Comparison of ENCODE assay signal across 29 mouse cellular contexts in genomic region chr19:11485266-11485665, GRCm38 (mm10). TPM values are rescaled to one million over a fixed set of nuclear protein-coding genes. Genes with fewer than 3 reads are reported as not detected.
DNase-seq lines count a peak whose midpoint lies in the region; ATAC-seq and TF ChIP-seq lines count a peak whose summit lies in the region.
"Had no signal": no experiment of that assay in that cellular context is flagged by ENCODE, and none has a peak within 500 bp of the region (broad histone marks: within the 10 kb centered on the region; RNA-seq: fewer than 3 reads in every experiment).

No protein-coding gene starts in this region.

- H3K4me2 ChIP-seq in neural tube, embryonic 15.5 days = no peak overlapping the region
- H3K4me2 ChIP-seq in midbrain, postnatal 0 days (ENCODE audit: low read depth, low read length, poor library complexity, severe bottlenecking) = no peak overlapping the region
- H3K4me2 ChIP-seq: embryonic facial prominence, embryonic 15.5 days; heart, embryonic 15.5 days; hindbrain, embryonic 15.5 days; midbrain, embryonic 11.5 days had no signal

- H3K4me3 ChIP-seq in spleen, adult 2 months (ENCODE audit: extremely low read depth, insufficient read depth, insufficient read length) = no peak overlapping the region
- H3K4me3 ChIP-seq in G1E (ENCODE audit: low read depth, low read length) = no peak overlapping the region
- no peak overlapping the region for H3K4me3 ChIP-seq in neural tube, embryonic 15.5 days (replicated peaks)
- H3K4me3 ChIP-seq in midbrain, postnatal 0 days (ENCODE audit: low read depth, low read length) = no peak overlapping the region
- H3K4me3 ChIP-seq: embryonic facial prominence, embryonic 15.5 days; gastrocnemius, adult 2 months; heart, embryonic 15.5 days; hindbrain, embryonic 15.5 days had no signal

- peak in 1 of 2 experiments; percentile 65 for DNase-seq in spleen, adult 2 months (ENCODE audit: low read depth in 1 of 2, low spot score in 2 of 2)
- no peak for DNase-seq in spleen, adult 18-20 months
- peak; percentile 18 for DNase-seq in G1E (ENCODE audit: low spot score)
- no peak for DNase-seq in heart, postnatal 25 days (ENCODE audit: low spot score)
- no peak for DNase-seq in midbrain, postnatal 0 days (ENCODE audit: low spot score)
- DNase-seq: adrenal gland, postnatal 10 days; cerebellum, adult 8-10 months; cerebellum, postnatal 36 days; gastrocnemius, adult 2 months; heart, postnatal 4 days; kidney, adult 9 months; kidney, postnatal 25 days; right cerebral cortex, postnatal 4 days had no signal

- WGBS in spleen, adult 2 months = 13% methylated on average over 3 of the region's 3 CpGs
- WGBS in neural tube, embryonic 15.5 days = 92% methylated on average over 3 of the region's 3 CpGs
- 89% methylated on average over 3 of the region's 3 CpGs for WGBS in midbrain, postnatal 0 days

- H3K27me3 ChIP-seq in spleen, adult 2 months (ENCODE audit: control insufficient read depth, insufficient read depth, low read length) = no peaks in the 10 kb centered on the region
- H3K27me3 ChIP-seq in G1E (ENCODE audit: insufficient read depth, low read length) = no peaks in the 10 kb centered on the region
- H3K27me3 ChIP-seq in neural tube, embryonic 15.5 days (replicated peaks) = no peaks in the 10 kb centered on the region
- H3K27me3 ChIP-seq in midbrain, postnatal 0 days (ENCODE audit: insufficient read depth, low read length) = no peaks in the 10 kb centered on the region
- H3K27me3 ChIP-seq: embryonic facial prominence, embryonic 15.5 days; heart, embryonic 15.5 days; hindbrain, embryonic 15.5 days had no signal

- peak; percentile 86 for ATAC-seq in G1E (ENCODE audit: extremely low read depth, insufficient number of reproducible peaks, low FRiP score, poor library complexity, severe bottlenecking)
- ATAC-seq in megakaryocyte, adult 5-6 weeks (ENCODE audit: poor library complexity, severe bottlenecking) = peak; percentile 74
- no peak for ATAC-seq in neural tube, embryonic 15.5 days (ENCODE audit: low FRiP score)
- no peak for ATAC-seq in midbrain, postnatal 0 days (ENCODE audit: low FRiP score)
- ATAC-seq: forebrain, embryonic 14.5 days had no signal

- no peak overlapping the region for H3K9ac ChIP-seq in neural tube, embryonic 15.5 days (replicated peaks)
- H3K9ac ChIP-seq in midbrain, postnatal 0 days (replicated peaks; ENCODE audit: low read length, poor library complexity, severe bottlenecking) = no peak overlapping the region
- H3K9ac ChIP-seq: embryonic facial prominence, embryonic 15.5 days; heart, embryonic 15.5 days; hindbrain, embryonic 15.5 days; liver, embryonic 14.5 days had no signal

- TF ChIP-seq POLR2A in spleen, adult 2 months (IDR thresholded peaks at IDR 0.05; ENCODE audit: low read depth, low read length) = no peak; the same call in 1 of the 2 replicates

- H3K27ac ChIP-seq in spleen, adult 2 months (ENCODE audit: insufficient read depth, low read length) = peak overlapping the region; percentile 98; the same call in 1 of the 2 replicates
- H3K27ac ChIP-seq in neural tube, embryonic 15.5 days (replicated peaks) = no peak overlapping the region
- no peak overlapping the region for H3K27ac ChIP-seq in midbrain, postnatal 0 days (ENCODE audit: low read depth, low read length)
- H3K27ac ChIP-seq: embryonic facial prominence, embryonic 15.5 days; gastrocnemius, adult 2 months; heart, embryonic 15.5 days; hindbrain, embryonic 15.5 days; liver, embryonic 14.5 days; macrophage had no signal

- intact Hi-C loops in heart, postnatal 25 days (cut with DNase I) = no loop called here

- H3K4me1 ChIP-seq in spleen, adult 2 months (ENCODE audit: control insufficient read depth, insufficient read depth, insufficient read length) = peaks cover 1% of the 10 kb centered on the region; the same call in 1 of the 2 replicates
- peaks cover 23% of the 10 kb centered on the region for H3K4me1 ChIP-seq in G1E (ENCODE audit: insufficient read depth, low read depth, low read length)
- no peaks in the 10 kb centered on the region for H3K4me1 ChIP-seq in neural tube, embryonic 15.5 days
- no peaks in the 10 kb centered on the region for H3K4me1 ChIP-seq in midbrain, postnatal 0 days (ENCODE audit: insufficient read depth, low read length)
- H3K4me1 ChIP-seq: embryonic facial prominence, embryonic 15.5 days; heart, embryonic 15.5 days; hindbrain, embryonic 15.5 days had no signal

- TF ChIP-seq CTCF in spleen, adult 2 months (IDR thresholded peaks at IDR 0.05; ENCODE audit: extremely low read depth, insufficient read depth, insufficient read length, insufficient replicate concordance) = no peak
- TF ChIP-seq CTCF in G1E (IDR thresholded peaks at IDR 0.05; ENCODE audit: low read depth, low read length) = no peak
- TF ChIP-seq CTCF in midbrain, postnatal 0 days (IDR thresholded peaks at IDR 0.05) = no peak

- H3K9me3 ChIP-seq in G1E (replicated peaks) = no peaks in the 10 kb centered on the region
- H3K9me3 ChIP-seq in neural tube, embryonic 15.5 days (replicated peaks) = no peaks in the 10 kb centered on the region
- no peaks in the 10 kb centered on the region for H3K9me3 ChIP-seq in midbrain, postnatal 0 days (ENCODE audit: low read length)
- H3K9me3 ChIP-seq: embryonic facial prominence, embryonic 15.5 days; heart, embryonic 15.5 days; hindbrain, embryonic 15.5 days had no signal

- peaks cover 9% of the 10 kb centered on the region for H3K36me3 ChIP-seq in spleen, adult 2 months (ENCODE audit: control insufficient read depth, insufficient read depth, low read length)
- no peaks in the 10 kb centered on the region for H3K36me3 ChIP-seq in G1E (replicated peaks)
- H3K36me3 ChIP-seq in neural tube, embryonic 15.5 days = no peaks in the 10 kb centered on the region
- no peaks in the 10 kb centered on the region for H3K36me3 ChIP-seq in midbrain, postnatal 0 days (ENCODE audit: insufficient read depth, low read length)
- H3K36me3 ChIP-seq: embryonic facial prominence, embryonic 15.5 days; heart, embryonic 15.5 days; hindbrain, embryonic 15.5 days had no signal

RNA-seq across cellular contexts. Expression of gene Gm8369, which starts 0.5 kb away (rescaled TPM):
- 35.9 and 38.1 TPM in 2 replicates for polyA plus RNA-seq in spleen, adult 2 months (2012; rRNA removed)
- total RNA-seq in G1E (2014; fragmentation: Nextera tagmentation) (1.4 and 2.1 TPM in 2 replicates), G1E (2017) (0.87 and 0.98 TPM in 2 replicates)
- not detected in 2 replicates for polyA plus RNA-seq in G1E (2012)
- 16.9 and 21.9 TPM in 2 replicates for total RNA-seq in megakaryocyte, adult 5-6 weeks (2015)
- 10.4 and 12.3 TPM in 2 replicates for total RNA-seq in megakaryocyte, adult 5-6 weeks (2017)
- not detected for total RNA-seq in heart, postnatal 25 days (2021)
- polyA plus RNA-seq in neural tube, embryonic 15.5 days (2015; fragmentation: Nextera tagmentation; extraction: Ambion mirVana) = 0.13 TPM in 1 of 2 replicates, not detected in the other
- total RNA-seq in midbrain, postnatal 0 days (2014; rRNA removed) = not detected in 2 replicates
- polyA plus RNA-seq in midbrain, postnatal 0 days (2015; fragmentation: Nextera tagmentation; extraction: Ambion mirVana) = not detected in 2 replicates
- total RNA-seq: gastrocnemius, adult 2 months; heart, postnatal 4 days had no signal
- polyA plus RNA-seq: brain, embryonic 14.5 days; forebrain, embryonic 14.5 days; heart, embryonic 15.5 days; hindbrain, embryonic 15.5 days; intestine, embryonic 14.5 days; lung, embryonic 16.5 days; midbrain, embryonic 11.5 days; neural tube, embryonic 11.5 days had no signal

RNA-seq across cellular contexts. Expression of gene Ms4a6c, which starts 16.1 kb away (rescaled TPM):
- polyA plus RNA-seq in spleen, adult 2 months (2012; rRNA removed) = 8.9 and 12.2 TPM in 2 replicates
- total RNA-seq in G1E (2014; fragmentation: Nextera tagmentation) (0.78 TPM in 1 of 2 replicates, not detected in the other), G1E (2017) (1.9 and 2.6 TPM in 2 replicates)
- polyA plus RNA-seq in G1E (2012) = 0.03 TPM in 2 replicates
- 815 and 879 TPM in 2 replicates for total RNA-seq in megakaryocyte, adult 5-6 weeks (2015)
- total RNA-seq in megakaryocyte, adult 5-6 weeks (2017) = 614 and 767 TPM in 2 replicates
- total RNA-seq in heart, postnatal 25 days (2021) = 10 to 100 TPM in 1 of 2 experiments, 1 to 10 TPM in 1; 8.9 to 10.1 TPM
- polyA plus RNA-seq in neural tube, embryonic 15.5 days (2015; fragmentation: Nextera tagmentation; extraction: Ambion mirVana) = 3.1 and 5.1 TPM in 2 replicates
- 2.0 and 4.0 TPM in 2 replicates for total RNA-seq in midbrain, postnatal 0 days (2014; rRNA removed)
- polyA plus RNA-seq in midbrain, postnatal 0 days (2015; fragmentation: Nextera tagmentation; extraction: Ambion mirVana) = 2.1 and 2.3 TPM in 2 replicates

RNA-seq across cellular contexts. Expression of gene Ms4a6b, which starts 31.0 kb away (rescaled TPM):
- 27.9 and 34.8 TPM in 2 replicates for polyA plus RNA-seq in spleen, adult 2 months (2012; rRNA removed)
- total RNA-seq in G1E (2014; fragmentation: Nextera tagmentation) = 0.23 TPM in 1 of 2 replicates, not detected in the other
- total RNA-seq in G1E (2017) = 2.5 and 3.1 TPM in 2 replicates
- 0.21 TPM in 1 of 2 replicates, not detected in the other for polyA plus RNA-seq in G1E (2012)
- total RNA-seq in megakaryocyte, adult 5-6 weeks (2015) = 242 and 270 TPM in 2 replicates
- total RNA-seq in megakaryocyte, adult 5-6 weeks (2017) = 138 and 141 TPM in 2 replicates
- 1 to 10 TPM; 5.7 to 6.1 TPM for total RNA-seq in heart, postnatal 25 days (2021)
- 2.8 and 7.4 TPM in 2 replicates for polyA plus RNA-seq in neural tube, embryonic 15.5 days (2015; fragmentation: Nextera tagmentation; extraction: Ambion mirVana)
- 2.7 and 3.0 TPM in 2 replicates for total RNA-seq in midbrain, postnatal 0 days (2014; rRNA removed)
- polyA plus RNA-seq in midbrain, postnatal 0 days (2015; fragmentation: Nextera tagmentation; extraction: Ambion mirVana) = 2.0 TPM in 2 replicates

RNA-seq across cellular contexts. Expression of gene Ms4a4b, which starts 41.9 kb away (rescaled TPM):
- polyA plus RNA-seq in spleen, adult 2 months (2012; rRNA removed) = 44.9 and 62.0 TPM in 2 replicates
- total RNA-seq in G1E (2014; fragmentation: Nextera tagmentation) = not detected in 2 replicates
- total RNA-seq in G1E (2017) = 0.06 and 0.27 TPM in 2 replicates
- not detected in 2 replicates for polyA plus RNA-seq in G1E (2012)
- total RNA-seq in megakaryocyte, adult 5-6 weeks (2015) = 53.5 and 63.3 TPM in 2 replicates
- 17.0 and 32.8 TPM in 2 replicates for total RNA-seq in megakaryocyte, adult 5-6 weeks (2017)
- total RNA-seq in heart, postnatal 25 days (2021) = under 1 TPM; 0.36 to 0.56 TPM
- 2.6 TPM in 1 of 2 replicates, not detected in the other for polyA plus RNA-seq in neural tube, embryonic 15.5 days (2015; fragmentation: Nextera tagmentation; extraction: Ambion mirVana)
- not detected in 2 replicates for total RNA-seq in midbrain, postnatal 0 days (2014; rRNA removed)
- polyA plus RNA-seq in midbrain, postnatal 0 days (2015; fragmentation: Nextera tagmentation; extraction: Ambion mirVana) = not detected in 2 replicates
- total RNA-seq: gastrocnemius, adult 2 months; left cerebral cortex, postnatal 36 days had no signal
- polyA plus RNA-seq: brain, embryonic 14.5 days; embryonic facial prominence, embryonic 15.5 days; forebrain, embryonic 14.5 days; hindbrain, embryonic 15.5 days; midbrain, embryonic 11.5 days; neural tube, embryonic 11.5 days had no signal

RNA-seq across cellular contexts. Expression of gene Ms4a4d, which starts 51.3 kb away (rescaled TPM):
- 8.6 and 10.2 TPM in 2 replicates for polyA plus RNA-seq in spleen, adult 2 months (2012; rRNA removed)
- not detected in 2 replicates for total RNA-seq in G1E (2014; fragmentation: Nextera tagmentation)
- total RNA-seq in G1E (2017) = 0.16 TPM in 1 of 2 replicates, not detected in the other
- polyA plus RNA-seq in G1E (2012) = not detected in 2 replicates
- total RNA-seq in megakaryocyte, adult 5-6 weeks (2015) = 0.21 and 0.54 TPM in 2 replicates
- 0.53 TPM in 1 of 2 replicates, not detected in the other for total RNA-seq in megakaryocyte, adult 5-6 weeks (2017)
- total RNA-seq in heart, postnatal 25 days (2021) = 10 to 100 TPM in 1 of 2 experiments, 1 to 10 TPM in 1; 5.6 to 10.3 TPM
- polyA plus RNA-seq in neural tube, embryonic 15.5 days (2015; fragmentation: Nextera tagmentation; extraction: Ambion mirVana) = 0.50 TPM in 1 of 2 replicates, not detected in the other
- not detected in 2 replicates for total RNA-seq in midbrain, postnatal 0 days (2014; rRNA removed)
- not detected in 2 replicates for polyA plus RNA-seq in midbrain, postnatal 0 days (2015; fragmentation: Nextera tagmentation; extraction: Ambion mirVana)
- total RNA-seq: layer of hippocampus, adult 8-10 months; left cerebral cortex, postnatal 36 days had no signal
- polyA plus RNA-seq: brain, embryonic 14.5 days; forebrain, embryonic 14.5 days; frontal cortex, adult 2 months; hindbrain, embryonic 15.5 days; macrophage had no signal

Comparison
In these comparisons a context has a peak if more than half of its experiments do, and no peak if none do; other contexts are left out.
1. ATAC-seq: peak in G1E (single experiment) and megakaryocyte, adult 5-6 weeks (single experiment); none in neural tube, embryonic 15.5 days (single experiment) and midbrain, postnatal 0 days (single experiment).
2. RNA of gene Ms4a6c, which starts 16.1 kb away (total RNA-seq): 614 to 879 TPM in megakaryocyte, adult 5-6 weeks; 8.9 to 10.1 TPM in heart, postnatal 25 days, 2.0 to 4.0 TPM in midbrain, postnatal 0 days and 0.78 to 2.6 TPM in G1E; every median in the first group is over 10 times any median in the second.
3. RNA of gene Ms4a6b, which starts 31.0 kb away (total RNA-seq): 138 to 270 TPM in megakaryocyte, adult 5-6 weeks; 5.7 to 6.1 TPM in heart, postnatal 25 days, 0.23 to 3.1 TPM in G1E and 2.7 to 3.0 TPM in midbrain, postnatal 0 days; every median in the first group is over 10 times any median in the second.